1 mouse cellular context compared by ENCODE assay signal in the genomic region with DNA sequence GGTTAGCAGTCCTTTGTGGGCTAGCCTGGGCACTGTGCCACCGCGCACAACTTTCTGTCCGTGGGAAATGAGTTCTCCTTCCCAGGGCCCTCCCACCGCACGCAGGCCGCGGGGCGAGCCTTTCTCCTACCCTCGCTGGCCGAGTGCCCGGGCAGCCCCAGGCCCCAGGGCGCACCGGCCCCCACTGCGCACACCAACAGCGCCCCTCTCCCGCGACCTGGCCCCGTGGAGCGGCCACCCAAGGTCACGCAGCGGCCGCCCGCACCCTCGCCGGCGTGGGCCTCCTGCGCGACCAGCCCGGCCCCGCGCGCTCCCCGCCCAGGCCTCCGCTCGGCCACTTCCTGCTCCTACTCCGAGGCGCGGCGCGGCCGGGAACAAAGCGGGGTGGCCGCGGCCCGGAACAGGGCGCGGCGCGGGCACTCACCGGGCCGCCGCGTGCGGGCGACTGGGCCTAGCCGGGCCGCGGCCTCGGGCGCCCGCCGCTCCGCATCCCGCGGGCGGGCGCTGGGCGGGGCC.
TF ChIP-seq lines count a peak whose summit lies in the region.

No protein-coding gene starts in this region.

TF ChIP-seq in MEL, 35 proteins besides CTCF, POLR2A, EP300 and RAD21:
- TF ChIP-seq MYB (IDR thresholded peaks at IDR 0.05; ENCODE audit: low read depth, low read length) (no peak), MAX (IDR thresholded peaks at IDR 0.05; ENCODE audit: low read length) (no peak), RCOR1 (IDR thresholded peaks at IDR 0.05; ENCODE audit: low read depth, low read length) (no peak), MAZ (IDR thresholded peaks at IDR 0.05; ENCODE audit: low read depth, low read length) (peak; percentile 7; the same call in 1 of the 2 replicates), CHD2 (IDR thresholded peaks at IDR 0.05; ENCODE audit: low read length) (no peak), ELF1 (IDR thresholded peaks at IDR 0.05; ENCODE audit: low read depth, low read length) (no peak; the same call in 1 of the 2 replicates), ZNF384 (IDR thresholded peaks at IDR 0.05; ENCODE audit: low read depth, low read length) (no peak), UBTF (IDR thresholded peaks at IDR 0.05; ENCODE audit: borderline replicate concordance, insufficient read depth, low read depth, low read length) (peak; percentile 77; the same call in 1 of the 2 replicates), JUND (IDR thresholded peaks at IDR 0.05; ENCODE audit: low read depth, low read length) (no peak), ZC3H11A (IDR thresholded peaks at IDR 0.05; ENCODE audit: low read depth, low read length) (no peak), ETS1 (IDR thresholded peaks at IDR 0.05; ENCODE audit: low read depth, low read length) (no peak), TBP (IDR thresholded peaks at IDR 0.05; ENCODE audit: low read depth, low read length) (no peak), BHLHE40 (IDR thresholded peaks at IDR 0.05; ENCODE audit: borderline replicate concordance, low read depth, low read length) (no peak), MYC (IDR thresholded peaks at IDR 0.05; ENCODE audit: low read depth, low read length) (no peak), GATA1 (IDR thresholded peaks at IDR 0.05; ENCODE audit: low read depth, low read length) (no peak), POLR2AphosphoS2 (IDR thresholded peaks at IDR 0.05; ENCODE audit: low read length) (no peak), POLR2AphosphoS5 (IDR thresholded peaks at IDR 0.05; ENCODE audit: borderline replicate concordance, low read depth, low read length) (no peak), NRF1 (IDR thresholded peaks at IDR 0.05; ENCODE audit: insufficient read depth, low read depth, low read length, poor library complexity, severe bottlenecking) (peak; percentile 32; the same call in 1 of the 2 replicates)
